Mouse (Mus musculus): ENCODE measurements around the gene Anxa8. TPM values are rescaled to one million over a fixed set of nuclear protein-coding genes. Genes with fewer than 3 reads are reported as not detected.

Gene Anxa8
- total RNA-seq (2023): not detected

GRCm38 (mm10) chr14:34085731-34086130 lies at the start of gene Anxa8:
Anxa8 (plus strand) TSS chr14:34085981.

GRCm38 (mm10) chr14:34052516-34052915 lies 33.3 kb upstream of the Anxa8 start, which contains the start of gene Antxrl:
Antxrl (plus strand) TSS chr14:34052707.

GRCm38 (mm10) chr14:34102601-34103000 lies 16.8 kb downstream of the Anxa8 start, which contains the start of gene A630023A22Rik:
A630023A22Rik (minus strand) TSS chr14:34102754.

Other genes starting within 250 kb of the Anxa8 start
- not detected for gene Gdf10, start 162.4 kb upstream of the Anxa8 start, total RNA-seq (2023)
- not detected for gene Gdf2, start 144.9 kb upstream of the Anxa8 start, total RNA-seq (2023)
- not detected for gene Rbp3, start 132.0 kb upstream of the Anxa8 start, total RNA-seq (2023)
- gene Zfp488, start 107.2 kb upstream of the Anxa8 start, total RNA-seq (2023): 0.21 TPM
- gene Gm30083, start 70.8 kb upstream of the Anxa8 start, total RNA-seq (2023): not detected
- not detected for gene Gm5460, start 69.2 kb upstream of the Anxa8 start, total RNA-seq (2023)
- gene Antxrl, start 33.3 kb upstream of the Anxa8 start, total RNA-seq (2023): not detected
- not detected for gene A630023A22Rik, start 16.8 kb downstream of the Anxa8 start, total RNA-seq (2023)
- not detected for gene Npy4r, start 66.5 kb downstream of the Anxa8 start, total RNA-seq (2023)
- not detected for gene Gprin2, start 115.7 kb downstream of the Anxa8 start, total RNA-seq (2023)
- gene Syt15, start 133.6 kb downstream of the Anxa8 start, total RNA-seq (2023): not detected
- gene Shld2, start 224.5 kb downstream of the Anxa8 start, total RNA-seq (2023): 24.5 TPM
- gene Glud1, start 224.7 kb downstream of the Anxa8 start, total RNA-seq (2023): 145 TPM

Data from CD8-positive naive resting alpha-beta T cell, adult 57 days (primary cell).